Mouse (Mus musculus): ENCODE data around the gene Coro1c.

The Coro1c gene

DNA sequence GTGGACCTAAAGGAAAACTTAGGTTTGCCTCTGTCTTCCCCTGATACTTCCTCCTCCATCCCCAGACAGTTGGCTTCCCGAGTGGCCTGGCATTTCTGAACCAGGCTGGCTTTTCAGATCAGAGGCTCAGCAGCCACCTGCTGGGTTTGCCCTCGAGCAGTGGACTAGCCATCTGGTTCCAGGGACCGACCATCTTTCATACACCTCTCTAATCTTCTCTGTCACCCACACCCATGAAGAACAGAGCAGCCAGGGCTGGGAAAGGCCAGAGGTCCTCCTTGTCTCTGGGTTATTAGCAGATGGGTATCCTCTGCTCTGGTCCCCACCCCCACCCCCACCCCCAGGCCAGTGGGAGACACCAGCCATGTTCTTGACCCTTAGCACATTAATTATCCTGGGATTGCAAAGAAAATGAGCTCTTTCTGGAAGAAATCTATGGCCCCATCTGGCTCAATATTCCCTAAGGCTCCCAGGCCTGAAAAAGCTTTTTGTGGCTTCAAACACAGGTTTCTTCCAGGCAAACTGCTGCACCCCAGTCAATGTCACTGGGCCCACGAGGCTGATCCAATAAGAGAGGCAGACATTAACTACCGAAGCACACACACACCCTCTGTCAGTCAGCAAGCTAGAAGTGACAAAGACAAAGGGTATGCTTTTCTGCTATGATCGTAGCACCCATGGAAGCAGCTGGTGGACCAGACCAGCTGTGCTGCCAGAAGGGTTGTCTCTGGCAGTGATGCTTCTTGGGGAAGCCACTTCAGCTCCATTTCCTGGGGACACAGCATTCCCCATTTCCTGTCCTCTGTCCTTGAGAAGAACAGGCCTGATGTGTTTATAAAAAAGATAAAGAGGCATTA, 13.0 kb upstream of the Coro1c start:
- no peak for DNase-seq

- DNase-seq = no peak
These were observed 10.5 kb upstream of the Coro1c start for GRCm38 (mm10) chr5:113919060-113919459.

- DNase-seq = no peak
These were observed 10.1 kb upstream of the Coro1c start for GRCm38 (mm10) chr5:113918654-113919053.

- DNase-seq = no peak
These were observed 2.1 kb upstream of the Coro1c start for GRCm38 (mm10) chr5:113910705-113911104.

DNA sequence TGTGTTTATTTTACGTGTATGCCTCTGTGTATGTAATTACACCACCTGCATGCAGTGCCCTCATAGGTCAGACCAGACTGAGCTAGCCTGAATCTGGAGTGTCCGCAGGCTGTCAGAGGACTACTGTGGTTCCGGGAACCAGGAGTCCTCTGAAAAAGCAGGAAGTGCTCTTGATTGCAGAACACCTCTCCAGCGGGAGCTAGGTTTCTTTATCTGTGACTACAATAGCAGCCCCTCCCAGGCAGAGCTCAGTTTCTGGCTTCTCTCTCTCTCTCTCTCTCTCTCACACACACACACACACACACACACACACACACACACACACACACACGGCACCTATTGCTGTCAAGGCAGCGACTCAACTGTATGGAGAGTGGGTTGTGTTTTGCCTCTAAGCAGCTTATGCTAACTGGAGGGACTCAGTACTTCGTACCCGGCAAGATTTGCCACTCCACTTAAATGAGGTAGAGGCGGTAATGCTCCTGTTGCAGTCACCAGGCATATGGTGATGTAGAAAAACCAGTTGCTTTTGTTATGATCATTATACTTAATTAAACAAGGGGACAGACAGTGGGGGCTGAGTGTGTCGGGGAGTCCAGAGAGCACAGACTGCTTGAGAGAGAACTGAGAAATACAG, 1.6 kb upstream of the Coro1c start:
- DNase-seq = no peak

GRCm38 (mm10) chr5:113907786-113908567, 581 bp downstream of the Coro1c start:
- peak; percentile 50 for DNase-seq

GRCm38 (mm10) chr5:113906958-113907735, 1.4 kb downstream of the Coro1c start:
- no peak for DNase-seq

DNA sequence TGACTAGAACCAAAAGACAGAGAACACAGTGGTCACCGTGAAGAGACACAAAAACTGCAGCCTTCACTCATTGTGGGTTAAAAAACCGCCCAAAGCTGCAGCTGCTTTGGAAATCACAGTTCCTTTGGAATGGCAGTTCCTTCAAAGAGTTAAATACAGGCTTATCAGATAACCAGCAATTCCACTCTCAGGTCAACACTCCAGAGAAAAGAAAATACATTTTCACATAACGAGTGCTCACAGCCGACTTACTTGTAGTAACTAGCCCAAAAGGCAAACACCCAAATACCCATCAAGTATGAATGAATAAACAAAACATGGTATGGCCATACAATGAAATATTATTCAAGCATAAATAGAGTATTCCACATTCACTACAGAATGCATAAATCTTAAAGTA, 3.6 kb downstream of the Coro1c start:
- no peak for DNase-seq

GRCm38 (mm10) chr5:113902983-113903382, 5.6 kb downstream of the Coro1c start:
- DNase-seq = no peak

- no peak for DNase-seq
These were observed 6.5 kb downstream of the Coro1c start for GRCm38 (mm10) chr5:113902017-113902416.

GRCm38 (mm10) chr5:113901074-113901571, 7.4 kb downstream of the Coro1c start:
- no peak for DNase-seq

DNA sequence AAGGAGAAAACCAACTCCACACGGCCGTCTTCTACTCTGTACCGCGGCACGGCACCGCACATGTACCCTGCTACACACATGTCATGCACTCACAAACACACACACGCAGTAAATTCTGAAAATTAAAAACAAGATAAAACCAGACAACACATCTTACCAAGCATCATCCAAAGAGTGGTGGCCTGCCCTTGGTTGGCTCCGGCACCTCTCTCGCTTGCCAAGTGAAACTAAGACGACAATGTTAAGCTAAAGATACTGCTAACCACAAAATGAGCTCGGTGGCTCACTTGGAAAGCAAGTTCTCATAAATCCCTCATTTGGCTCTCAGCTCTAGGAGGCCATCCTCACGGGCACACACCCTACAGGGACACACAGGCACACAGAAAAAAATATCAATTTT, 9.0 kb downstream of the Coro1c start:
- DNase-seq = no peak

DNA sequence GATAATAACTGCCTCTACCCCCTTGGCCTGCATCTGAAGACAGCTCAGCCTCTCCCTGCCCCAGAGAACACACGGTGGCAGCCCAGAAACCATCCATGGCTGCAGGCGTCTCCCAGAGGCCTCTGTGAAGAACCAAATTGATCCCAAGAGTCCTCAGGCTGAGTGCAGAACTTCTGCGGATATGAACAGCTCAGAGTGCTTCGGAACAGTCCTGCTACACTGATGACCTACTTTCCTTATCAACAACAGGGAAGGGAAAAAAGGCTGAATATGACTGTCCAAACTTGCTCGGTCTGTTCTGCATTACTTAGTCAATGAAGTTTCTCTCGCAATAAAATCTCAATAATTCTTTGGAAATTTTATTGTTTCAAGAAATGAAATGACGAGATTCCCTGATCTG, 16.6 kb downstream of the Coro1c start:
- no peak for DNase-seq

- no peak for DNase-seq
These were observed 17.7 kb downstream of the Coro1c start for GRCm38 (mm10) chr5:113890874-113891273.

- no peak for DNase-seq
These were observed 18.6 kb downstream of the Coro1c start for GRCm38 (mm10) chr5:113889912-113890311.

DNA sequence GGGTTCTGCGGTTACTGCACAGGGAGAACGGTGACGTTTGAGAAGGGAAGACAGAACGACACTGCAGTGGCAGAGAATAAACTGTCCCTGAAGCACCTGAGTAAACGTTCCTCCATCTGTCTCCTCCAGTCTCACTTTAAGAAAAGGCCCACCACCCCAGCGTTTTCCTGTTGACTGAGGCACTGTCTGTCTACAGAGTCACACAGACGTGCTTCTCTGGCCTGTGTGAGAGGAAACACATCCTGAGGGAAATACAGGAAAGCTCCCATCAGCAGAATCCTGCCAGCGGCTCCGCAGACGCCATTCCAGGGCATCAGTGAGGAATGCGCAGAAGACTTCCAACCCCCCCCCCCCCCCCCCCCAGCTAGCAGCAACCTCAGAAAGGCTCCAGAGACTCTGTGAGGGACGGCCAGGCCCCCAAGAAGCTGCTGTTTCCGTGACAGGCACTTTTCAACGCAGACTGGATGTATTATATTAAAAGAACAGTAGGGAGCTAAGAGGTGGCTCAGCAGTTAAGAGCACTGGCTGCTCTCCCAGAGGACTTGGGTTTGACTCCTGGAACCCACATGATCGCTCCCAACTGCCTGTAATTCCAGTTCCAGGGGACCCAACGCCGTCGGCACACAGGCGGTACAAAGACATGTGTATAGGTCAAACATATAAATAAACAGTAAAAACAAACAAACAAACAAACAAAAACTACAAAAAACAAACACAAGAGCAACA, 19.2 kb downstream of the Coro1c start:
- no peak for DNase-seq

DNA sequence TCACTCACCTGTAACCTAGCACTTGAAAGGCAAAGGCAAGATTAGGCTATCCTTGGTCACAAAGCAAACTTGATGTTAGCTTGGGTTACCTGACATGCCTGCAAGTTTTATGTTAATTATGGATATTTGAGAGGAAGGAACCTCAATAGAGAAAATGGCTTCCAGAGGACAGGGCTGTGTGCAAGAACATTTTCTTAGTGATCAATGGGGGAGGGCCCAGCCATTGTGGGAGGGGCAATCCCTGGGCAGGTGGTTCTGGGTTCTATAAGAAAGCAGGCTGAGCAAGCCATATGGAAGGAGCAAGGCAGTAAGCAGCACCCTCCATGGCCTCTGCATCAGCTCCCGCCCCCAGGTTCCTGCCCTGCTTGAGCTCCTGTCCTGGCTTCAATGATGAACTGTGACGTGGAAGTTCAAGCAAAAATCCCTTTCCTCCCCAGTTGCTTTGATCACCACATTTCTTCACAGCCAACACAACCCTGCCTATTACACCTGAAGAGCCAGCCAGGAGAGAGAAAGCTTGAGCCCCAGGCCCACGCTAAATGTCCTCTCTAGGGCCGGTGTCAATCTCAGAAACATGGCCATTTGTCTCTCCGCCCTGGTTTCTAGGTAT, 20.3 kb downstream of the Coro1c start:
- no peak for DNase-seq

- DNase-seq = no peak
These were observed 21.4 kb downstream of the Coro1c start for GRCm38 (mm10) chr5:113887132-113887531.

- DNase-seq = no peak
These were observed 22.9 kb downstream of the Coro1c start for GRCm38 (mm10) chr5:113885623-113886022.

DNA sequence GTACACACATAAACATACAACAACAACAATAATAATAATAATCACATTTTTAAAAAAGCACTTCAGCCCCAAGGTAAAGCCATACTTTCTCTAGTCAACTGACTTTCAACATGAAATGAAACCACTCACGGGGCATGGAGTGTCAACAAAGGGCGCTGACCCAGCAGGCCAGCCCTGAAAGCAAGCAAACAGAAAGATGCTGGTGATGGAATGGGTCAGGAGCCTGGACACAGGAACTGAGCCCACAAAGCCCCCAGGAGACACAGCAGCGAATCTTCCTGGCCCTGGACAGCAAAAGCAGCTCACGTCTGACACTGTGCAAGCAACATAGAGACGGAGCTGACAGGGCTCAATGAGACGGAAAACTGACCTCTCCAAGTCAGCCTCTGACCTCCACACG, 23.8 kb downstream of the Coro1c start:
- no peak for DNase-seq

DNA sequence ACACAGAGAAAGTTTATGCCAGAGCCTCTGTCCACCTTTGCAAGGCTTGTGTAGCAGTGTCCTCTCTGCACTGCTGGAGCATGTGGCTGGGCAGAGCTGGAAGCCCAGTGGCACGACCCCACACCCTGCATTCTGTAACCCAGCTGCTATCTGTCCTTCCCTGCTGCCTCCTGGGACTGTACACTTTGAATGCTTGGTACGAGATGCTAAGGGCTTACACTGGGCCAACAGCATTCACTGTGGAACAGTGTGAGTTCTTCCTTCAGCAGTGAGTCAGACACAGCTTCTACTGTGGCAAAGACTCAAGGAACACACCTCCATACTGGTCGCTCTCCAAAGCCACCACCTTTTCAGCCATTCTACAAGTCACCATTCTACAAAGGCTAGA, 25.2 kb downstream of the Coro1c start:
- no peak for DNase-seq

All from right cerebral cortex, postnatal 14 days (tissue).